Mouse (Mus musculus) MEL (cell line): ENCODE measurements around the gene Rspry1. TPM values are rescaled to one million over a fixed set of nuclear protein-coding genes. Genes with fewer than 3 reads are reported as not detected.

Experiments
- DNase-seq: peaks from one replicate; pipeline ENCODE4 v3.0.0; 2011; ENCODE audit warnings: low read depth, low spot score
- H3K27ac ChIP-seq: 2 replicates; pipeline ENCODE4 v1.5.1; 2012; ENCODE audit warnings: low read depth, mild to moderate bottlenecking, control low read depth, low read length, moderate library complexity; ENCODE audit not compliant: control insufficient read depth
- H3K27me3 ChIP-seq, 2 experiments: fragments of 150-350 bp in 1 of 2; sonication (generic) in 1 of 2; 2 replicates each; pipeline ENCODE4 v1.6.1; 2012; ENCODE audit warnings: low read length in 2 of 2, mild to moderate bottlenecking in 2 of 2, improper control_type of control experiment in 1 of 2, moderate library complexity in 1 of 2; ENCODE audit not compliant: insufficient read depth in 2 of 2, control insufficient read depth in 1 of 2
- H3K36me3 ChIP-seq, 2 experiments: 2 replicates each; pipeline ENCODE4 v1.6.1; 2012 to 2014; ENCODE audit warnings: low read length in 2 of 2, improper control_type of control experiment in 1 of 2, inconsistent platforms in 1 of 2, mild to moderate bottlenecking in 1 of 2; ENCODE audit not compliant: insufficient read depth in 2 of 2, control insufficient read depth in 1 of 2
- H3K4me1 ChIP-seq, 2 experiments: fragments of 150-350 bp in 1 of 2; sonication (generic) in 1 of 2; 2 replicates each; pipeline ENCODE4 v1.6.1; 2012; ENCODE audit warnings: low read length in 2 of 2, improper control_type of control experiment in 1 of 2, mild to moderate bottlenecking in 1 of 2; ENCODE audit not compliant: insufficient read depth in 2 of 2, control insufficient read depth in 1 of 2
- H3K4me3 ChIP-seq, 2 experiments: fragments of 150-350 bp in 1 of 2; sonication (generic) in 1 of 2; 2 replicates each; pipeline ENCODE4 v1.5.1; 2012; ENCODE audit warnings: low read depth in 2 of 2, low read length in 2 of 2, mild to moderate bottlenecking in 2 of 2, moderate library complexity in 2 of 2, control low read depth in 1 of 2, improper control_type of control experiment in 1 of 2; ENCODE audit not compliant: control insufficient read depth in 1 of 2, insufficient read depth in 1 of 2
- H3K79me2 ChIP-seq: 2 replicates; pipeline ENCODE4 v1.6.1; 2012; ENCODE audit warnings: mild to moderate bottlenecking, low read length, moderate library complexity; ENCODE audit not compliant: control insufficient read depth, poor library complexity, insufficient read depth
- H3K9ac ChIP-seq: 2 replicates; pipeline ENCODE4 v1.6.1; 2012; ENCODE audit warnings: low read depth, mild to moderate bottlenecking, control low read depth, low read length, moderate library complexity; ENCODE audit not compliant: control insufficient read depth, poor library complexity, severe bottlenecking
- H3K9me3 ChIP-seq: fragments of 150-350 bp; sonication (generic); replicated peaks from 2 replicates; pipeline ENCODE4 v1.6.1; 2012; ENCODE audit warnings: mild to moderate bottlenecking, low read length, improper control_type of control experiment, moderate library complexity; ENCODE audit not compliant: insufficient read depth
- CHD1 ChIP-seq: IDR thresholded peaks from 2 replicates; pipeline ENCODE4 v1.6.1; 2012; ENCODE audit warnings: low read depth, mild to moderate bottlenecking, inconsistent platforms, low read length, improper control_type of control experiment
- CTCF ChIP-seq, 3 experiments: IDR thresholded peaks in 2 of 3; conservative IDR thresholded peaks in 1 of 3; 2 replicates each; pipeline ENCODE4 v1.5.1; 2011 to 2012; ENCODE audit warnings: low read length in 3 of 3, low read depth in 2 of 3, mild to moderate bottlenecking in 2 of 3, improper control_type of control experiment in 1 of 3, inconsistent platforms in 1 of 3, mixed read lengths in 1 of 3, moderate library complexity in 1 of 3; ENCODE audit not compliant: control insufficient read depth in 1 of 3, insufficient read depth in 1 of 3, poor library complexity in 1 of 3, severe bottlenecking in 1 of 3
- ETS1 ChIP-seq: IDR thresholded peaks from 2 replicates; pipeline ENCODE4 v1.6.1; 2012; ENCODE audit warnings: low read depth, mild to moderate bottlenecking, inconsistent platforms, low read length, improper control_type of control experiment, moderate library complexity
- GABPA ChIP-seq: IDR thresholded peaks from 2 replicates; pipeline ENCODE4 v1.6.1; 2012; ENCODE audit warnings: low read depth, mild to moderate bottlenecking, inconsistent platforms, low read length, improper control_type of control experiment, moderate library complexity
- GATA1 ChIP-seq: IDR thresholded peaks from 2 replicates; pipeline ENCODE4 v1.6.1; 2011; ENCODE audit warnings: low read depth, low read length, improper control_type of control experiment
- KAT2A ChIP-seq: conservative IDR thresholded peaks from 2 replicates; pipeline ENCODE4 v1.6.1; 2012; ENCODE audit warnings: low read depth, low read length, improper control_type of control experiment, inconsistent platforms
- MAFK ChIP-seq: IDR thresholded peaks from 2 replicates; pipeline ENCODE4 v1.6.1; 2011; ENCODE audit warnings: low read depth, mild to moderate bottlenecking, low read length, improper control_type of control experiment, borderline replicate concordance
- MAX ChIP-seq: IDR thresholded peaks from 2 replicates; pipeline ENCODE4 v1.6.1; 2011; ENCODE audit warnings: low read length, improper control_type of control experiment
- MEF2A ChIP-seq: IDR thresholded peaks from 2 replicates; pipeline ENCODE4 v1.6.1; 2014; ENCODE audit warnings: low read depth, mild to moderate bottlenecking, inconsistent platforms, low read length, improper control_type of control experiment; ENCODE audit not compliant: poor library complexity, insufficient replicate concordance, severe bottlenecking; ENCODE audit errors: extremely low read depth
- MXI1 ChIP-seq: IDR thresholded peaks from 2 replicates; pipeline ENCODE4 v1.6.1; 2011; ENCODE audit warnings: mild to moderate bottlenecking, low read depth, low read length, improper control_type of control experiment
- MYB ChIP-seq: IDR thresholded peaks from 2 replicates; pipeline ENCODE4 v1.6.1; 2011; ENCODE audit warnings: mild to moderate bottlenecking, low read depth, low read length, improper control_type of control experiment
- NELFE ChIP-seq: IDR thresholded peaks from 2 replicates; pipeline ENCODE4 v1.6.1; 2011; ENCODE audit warnings: low read depth, low read length, improper control_type of control experiment
- NRF1 ChIP-seq: IDR thresholded peaks from 2 replicates; pipeline ENCODE4 v1.6.1; 2014; ENCODE audit warnings: low read depth, mild to moderate bottlenecking, inconsistent platforms, low read length, improper control_type of control experiment, moderate library complexity; ENCODE audit not compliant: poor library complexity, insufficient read depth, severe bottlenecking
- POLR2AphosphoS2 ChIP-seq: IDR thresholded peaks from 2 replicates; pipeline ENCODE4 v1.6.1; 2011; ENCODE audit warnings: low read length, improper control_type of control experiment
- RAD21 ChIP-seq: IDR thresholded peaks from 2 replicates; pipeline ENCODE4 v1.6.1; 2011; ENCODE audit warnings: mild to moderate bottlenecking, low read depth, low read length, improper control_type of control experiment
- SIN3A ChIP-seq: IDR thresholded peaks from 2 replicates; pipeline ENCODE4 v1.6.1; 2012; ENCODE audit warnings: low read length, improper control_type of control experiment, inconsistent platforms
- SMC3 ChIP-seq: IDR thresholded peaks from 2 replicates; pipeline ENCODE4 v1.6.1; 2011; ENCODE audit warnings: low read depth, low read length, improper control_type of control experiment
- TAL1 ChIP-seq: IDR thresholded peaks from 2 replicates; pipeline ENCODE4 v1.6.1; 2012; ENCODE audit warnings: mild to moderate bottlenecking, inconsistent platforms, low read length, moderate library complexity, mixed read lengths
- UBTF ChIP-seq: IDR thresholded peaks from 2 replicates; pipeline ENCODE4 v1.6.1; 2012; ENCODE audit warnings: low read depth, mild to moderate bottlenecking, inconsistent platforms, low read length, improper control_type of control experiment, moderate library complexity, borderline replicate concordance; ENCODE audit not compliant: insufficient read depth
- USF1 ChIP-seq: IDR thresholded peaks from 2 replicates; pipeline ENCODE4 v1.6.1; 2014; ENCODE audit warnings: low read depth, mild to moderate bottlenecking, inconsistent platforms, low read length, improper control_type of control experiment, moderate library complexity
- USF2 ChIP-seq, 2 experiments: IDR thresholded peaks; 2 replicates each; pipeline ENCODE4 v1.6.1; 2011 to 2012; ENCODE audit warnings: improper control_type of control experiment in 2 of 2, low read length in 2 of 2, borderline replicate concordance in 1 of 2, inconsistent platforms in 1 of 2, low read depth in 1 of 2, mild to moderate bottlenecking in 1 of 2; ENCODE audit not compliant: insufficient read depth in 1 of 2
- ZC3H11A ChIP-seq: IDR thresholded peaks from 2 replicates; pipeline ENCODE4 v1.6.1; 2012; ENCODE audit warnings: low read depth, mild to moderate bottlenecking, inconsistent platforms, low read length, improper control_type of control experiment
- ZKSCAN1 ChIP-seq: IDR thresholded peaks from 2 replicates; pipeline ENCODE4 v1.6.1; 2012; ENCODE audit warnings: low read depth, mild to moderate bottlenecking, inconsistent platforms, low read length, improper control_type of control experiment, moderate library complexity
- ZNF384 ChIP-seq: IDR thresholded peaks from 2 replicates; pipeline ENCODE4 v1.6.1; 2012; ENCODE audit warnings: low read depth, mild to moderate bottlenecking, inconsistent platforms, low read length, improper control_type of control experiment
- polyA plus RNA-seq, 2 experiments: library from polyadenylated mRNA; stranded (reverse) in 1 of 2; unstranded in 1 of 2; fragments of >175 nt in 1 of 2; fragments of >200 nt in 1 of 2; gene quantifications; 2 replicates each; pipeline versions ENCODE4 v1.2.1 to v1.2.4; 2012; ENCODE audit warnings: low replicate concordance in 2 of 2, low read depth in 1 of 2; ENCODE audit not compliant: insufficient read length in 2 of 2, insufficient read depth in 1 of 2, missing spikeins in 1 of 2
- total RNA-seq: library from RNA; depleted of rRNA; stranded (reverse); fragments of 300-350 nt; gene quantifications from 2 replicates; pipeline ENCODE4 v1.2.3, GENCODE M21; 2012

Rspry1 gene
- total and polyA plus RNA-seq, 3 experiments: 24.5 to 32.2 TPM; not detected in 1

- peaks cover 0 to 6% of the 10 kb centered on the region in 2 experiments; a peak in 2 of 4 replicates for H3K36me3 ChIP-seq
- peaks cover 15% of the 10 kb centered on the region for H3K79me2 ChIP-seq
- DNase-seq: no peak
Observed at GRCm38 (mm10) chr8:94591691-94592090, 10.0 kb upstream of the Rspry1 start.

GRCm38 (mm10) chr8:94594211-94594610, 7.5 kb upstream of the Rspry1 start:
- no peaks in the 10 kb centered on the region for H3K27me3 ChIP-seq
- no peak overlapping the region for H3K4me3 ChIP-seq
- peaks cover 32% of the 10 kb centered on the region for H3K79me2 ChIP-seq
- DNase-seq: peak; percentile 36
- no peak overlapping the region for H3K27ac ChIP-seq
- peaks cover under 1 to 2% of the 10 kb centered on the region in 2 experiments; a peak in 1 of 4 replicates for H3K4me1 ChIP-seq
- H3K9ac ChIP-seq: no peak overlapping the region
- TF ChIP-seq USF1 (no peak), CTCF (IDR thresholded peaks at IDR 0.05 in 2 of 3, conservative IDR thresholded peaks at IDR 0.05 in 1 of 3; ENCODE audit: control insufficient read depth in 1 of 3, insufficient read depth in 1 of 3, low read depth in 2 of 3, low read length in 3 of 3, poor library complexity in 1 of 3, severe bottlenecking in 1 of 3) (peak in 2 of 3 experiments; percentile 30 to 62; a peak in 3 of 6 replicates), RAD21 (peak; percentile 55), SMC3 (peak; percentile 61), POLR2AphosphoS2 (no peak)
- peaks cover 2 to 3% of the 10 kb centered on the region in 2 experiments; a peak in 3 of 4 replicates for H3K36me3 ChIP-seq
- no peaks in the 10 kb centered on the region for H3K9me3 ChIP-seq

More at GRCm38 (mm10) chr8:94591691-94592090, 10.0 kb upstream of the Rspry1 start:
- Histone ChIP-seq H3K4me3 (no peak overlapping the region), H3K4me1 (no peaks in the 10 kb centered on the region), H3K9ac (no peak overlapping the region), H3K9me3 (no peaks in the 10 kb centered on the region), H3K27me3 (no peaks in the 10 kb centered on the region), H3K27ac (no peak overlapping the region)
- TF ChIP-seq CHD1: no peak
- TF ChIP-seq UBTF: no peak
- no peak for TF ChIP-seq SMC3
- TF ChIP-seq TAL1: no peak
- TF ChIP-seq SIN3A: no peak
- no peak for TF ChIP-seq KAT2A
- no peak for TF ChIP-seq GABPA
- no peak for TF ChIP-seq MXI1
- TF ChIP-seq ZNF384: no peak
- TF ChIP-seq USF2 (IDR thresholded peaks at IDR 0.05; ENCODE audit: borderline replicate concordance in 1 of 2, insufficient read depth in 1 of 2, low read depth in 1 of 2, low read length in 2 of 2): no peak
- no peak for TF ChIP-seq ZC3H11A
- no peak for TF ChIP-seq NELFE
- no peak for TF ChIP-seq NRF1
- TF ChIP-seq ZKSCAN1: no peak
- no peak for TF ChIP-seq MAFK
- TF ChIP-seq MAX: no peak
- no peak for TF ChIP-seq MYB
- TF ChIP-seq ETS1: no peak
- TF ChIP-seq MEF2A: no peak
- TF ChIP-seq GATA1: no peak
